Mouse (Mus musculus) right cerebral cortex, adult 2 months (tissue): Measurements from ENCODE around the gene Gm20388.
A peak's percentile ranks its signal among the peaks of the same experiment; 100 is the strongest.

Source experiments
- DNase-seq, 2 experiments: peaks; one replicate each; pipeline ENCODE4 v3.0.0; 2021 to 2022; ENCODE audit warnings: low spot score in 2 of 2

Gene Gm20388

DNA sequence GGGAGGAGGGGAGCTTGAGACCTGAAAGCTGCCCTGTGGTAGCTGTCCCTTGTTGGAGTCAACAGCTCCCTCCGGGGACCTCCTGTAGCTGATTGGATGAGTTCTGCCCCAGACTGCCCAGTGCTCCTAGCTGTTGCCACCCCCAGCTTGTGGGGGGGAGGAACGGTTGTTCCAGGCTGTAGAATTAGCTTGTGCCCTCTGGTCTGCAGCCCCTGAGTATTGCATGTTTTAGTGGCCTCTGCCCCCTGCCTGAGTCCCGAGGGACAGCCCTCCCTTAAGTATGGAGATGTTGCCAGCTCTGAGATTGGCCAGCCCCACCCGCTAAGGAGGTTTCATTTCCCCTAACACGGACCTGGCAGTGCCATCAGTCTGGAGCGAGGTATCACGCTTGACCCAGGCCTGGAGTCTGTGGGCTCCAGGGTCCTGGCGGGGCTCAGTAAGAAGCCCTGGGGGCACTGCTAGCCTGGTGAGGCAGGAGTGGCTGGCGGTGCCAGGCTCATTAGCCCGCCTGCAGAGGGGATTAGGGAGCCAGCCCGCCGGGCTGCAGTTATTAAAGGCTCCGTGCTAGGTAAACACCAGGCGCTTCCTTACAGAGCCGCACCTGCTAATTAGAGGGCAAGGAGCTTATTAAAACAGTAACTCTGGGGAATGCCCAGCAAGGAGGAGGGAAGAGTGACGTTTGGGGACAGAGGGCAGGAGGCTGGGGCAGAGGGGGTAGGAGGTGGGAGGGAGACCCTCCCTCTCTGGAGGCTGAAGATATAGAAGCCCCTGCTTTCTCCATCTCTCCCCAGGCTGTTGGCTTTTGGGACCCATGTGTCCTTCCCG is 424.8 kb downstream of the Gm20388 start:
- no peak for DNase-seq

DNA sequence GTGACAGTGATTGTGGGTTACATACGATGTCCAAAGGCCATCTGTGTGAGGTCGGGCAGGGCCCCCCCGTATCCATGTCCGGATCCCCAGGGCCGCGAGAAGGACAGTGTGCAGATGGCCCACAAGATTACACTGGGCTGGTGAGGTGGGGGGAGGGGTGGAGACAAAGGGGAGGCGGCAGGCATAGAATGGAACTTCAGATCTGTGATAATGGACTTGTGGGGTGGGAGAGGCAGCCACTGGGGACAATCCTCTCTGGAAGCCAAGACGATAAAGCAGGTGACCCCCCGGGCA is 425.4 kb downstream of the Gm20388 start:
- no peak for DNase-seq

DNA sequence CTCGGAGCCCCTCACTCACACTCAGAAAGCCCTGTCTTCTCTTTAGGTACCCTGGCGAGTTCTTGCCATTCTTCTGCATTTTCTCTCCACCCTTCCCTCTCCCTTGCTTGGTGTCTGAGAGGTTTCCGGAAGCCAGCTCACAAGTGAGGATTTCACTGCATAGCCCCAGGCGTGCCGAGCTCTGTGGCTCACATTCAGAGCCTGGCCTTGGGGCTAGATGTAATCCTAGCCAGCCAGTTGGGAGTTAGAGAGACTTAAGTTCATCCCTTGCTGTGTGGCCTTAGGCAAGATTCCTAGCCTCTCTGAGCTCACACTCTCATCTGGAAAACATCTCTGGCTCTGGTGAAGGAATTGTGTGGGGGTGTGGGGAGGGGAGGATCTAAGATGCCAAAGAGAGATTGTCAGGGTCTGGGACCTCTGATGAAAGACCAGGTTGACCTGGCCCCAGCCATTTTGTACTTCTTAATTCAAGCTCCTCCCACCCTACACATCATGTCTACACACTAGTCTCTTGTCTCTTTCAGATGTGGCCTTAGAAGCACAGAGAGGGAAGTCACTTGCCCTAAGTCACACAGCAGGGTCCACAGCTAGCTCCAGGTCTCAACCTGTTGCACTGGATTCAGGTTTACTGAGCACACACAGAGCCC is 426.4 kb downstream of the Gm20388 start:
- no peak for DNase-seq

DNA sequence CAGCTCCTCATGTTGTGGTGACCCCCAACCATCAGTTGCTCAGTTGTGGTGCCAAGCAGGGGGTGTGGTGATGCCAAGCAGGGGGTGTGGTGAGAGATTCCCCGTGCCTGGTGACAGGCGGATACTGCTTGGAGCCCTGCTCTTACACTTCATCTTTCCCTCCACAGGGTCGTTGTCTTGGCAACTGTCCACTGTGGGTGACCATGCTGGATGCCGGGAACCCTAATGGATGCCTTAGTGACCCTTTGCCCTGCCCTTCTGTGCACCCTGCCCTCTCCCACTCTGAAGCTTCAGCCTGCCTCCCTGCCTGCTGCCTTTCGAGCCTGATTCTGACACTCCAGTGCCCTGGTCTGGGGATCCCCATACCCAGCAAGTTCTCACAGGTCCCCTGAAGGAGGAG is 427.0 kb downstream of the Gm20388 start:
- no peak for DNase-seq

DNA sequence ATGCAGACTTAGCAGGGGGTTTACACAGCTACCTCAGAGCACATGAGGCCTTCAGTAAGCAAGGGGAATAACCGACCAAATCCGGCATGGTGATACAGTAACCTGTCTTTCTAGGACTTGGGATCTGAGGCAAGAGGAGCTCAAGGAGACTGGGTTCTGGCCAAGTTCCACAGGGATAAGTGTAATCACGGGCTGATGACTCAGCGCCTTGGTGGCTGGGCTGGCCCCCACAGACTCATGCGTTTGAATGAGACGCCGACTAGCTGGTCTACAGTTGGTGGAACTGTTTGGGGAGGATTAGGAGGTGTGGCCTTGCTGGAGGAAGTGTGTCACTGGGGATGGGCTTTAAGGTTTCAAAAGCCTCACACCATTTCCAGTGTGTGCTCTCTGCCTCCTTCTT is 428.0 kb downstream of the Gm20388 start:
- DNase-seq = no peak

DNA sequence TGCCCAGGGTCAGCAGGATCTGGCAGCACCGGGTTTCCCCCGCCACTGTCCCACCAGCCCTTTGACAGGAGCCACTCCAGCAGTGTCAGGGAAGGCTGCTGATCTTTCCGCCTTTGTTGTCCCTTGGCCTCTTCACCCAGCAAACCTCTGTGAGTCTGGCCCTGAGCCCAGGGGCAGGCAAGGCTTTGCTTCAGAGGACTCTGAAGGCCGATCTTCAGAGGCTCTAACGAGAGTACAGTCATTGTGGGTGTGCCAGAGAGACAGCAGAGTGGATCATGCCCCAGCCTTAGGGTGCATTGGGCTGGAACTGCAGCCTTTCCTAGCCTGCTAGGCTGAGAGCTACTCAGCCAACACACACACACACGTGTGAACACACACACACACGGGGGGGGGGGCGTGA is 429.1 kb downstream of the Gm20388 start:
- DNase-seq = no peak

DNA sequence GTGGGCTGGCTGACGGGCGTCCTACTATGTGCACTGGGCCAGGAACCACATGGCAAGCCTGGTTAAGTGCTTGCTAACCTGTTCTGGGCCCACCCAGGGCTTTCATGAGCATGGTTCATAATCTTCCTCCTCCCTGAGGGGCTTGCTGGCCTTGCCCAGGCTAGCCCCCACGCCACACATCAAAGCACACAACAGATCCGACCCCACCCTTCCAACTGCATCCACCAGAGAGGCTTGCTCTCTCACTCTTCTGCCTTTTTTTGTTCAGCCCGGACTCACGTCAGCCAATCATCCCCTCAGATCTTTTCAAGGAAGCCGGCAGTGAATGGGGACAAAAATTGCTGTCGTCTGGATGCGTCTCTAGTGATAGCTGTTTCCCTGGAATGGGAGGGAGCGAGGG is 430.5 kb downstream of the Gm20388 start:
- no peak for DNase-seq

DNA sequence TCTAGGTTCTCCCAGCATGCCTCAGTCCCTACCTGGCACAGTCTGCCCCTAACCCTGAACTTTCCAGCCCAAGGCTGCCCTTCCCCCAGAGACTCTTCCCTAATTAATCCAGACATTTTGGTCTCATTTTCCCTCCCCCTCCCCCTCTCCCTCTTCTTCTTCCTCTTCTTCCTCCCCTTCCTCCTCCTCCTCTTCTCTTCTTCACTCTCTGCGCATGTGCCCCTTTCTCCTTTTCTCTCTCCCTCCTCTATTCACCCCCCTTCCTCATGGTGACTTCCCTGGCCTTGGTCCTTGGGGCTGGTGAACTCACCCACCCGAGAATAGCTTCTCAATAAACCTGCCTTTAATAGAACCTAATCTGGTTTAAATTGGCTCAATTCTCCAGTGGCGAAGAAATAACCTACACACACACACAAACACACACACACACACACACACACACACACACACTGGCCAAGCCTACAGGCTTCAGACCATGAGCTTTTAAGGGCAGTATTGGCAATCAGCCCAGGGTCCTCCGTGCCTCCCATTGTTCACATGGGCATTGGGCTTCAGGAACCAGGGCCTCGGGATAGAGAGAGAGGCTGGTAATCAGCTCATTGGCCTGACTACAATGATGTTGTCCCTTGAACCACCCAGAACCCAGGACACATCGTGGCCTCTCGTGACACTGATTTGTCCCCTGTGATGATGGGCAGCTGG is 432.4 kb downstream of the Gm20388 start:
- no peak for DNase-seq

DNA sequence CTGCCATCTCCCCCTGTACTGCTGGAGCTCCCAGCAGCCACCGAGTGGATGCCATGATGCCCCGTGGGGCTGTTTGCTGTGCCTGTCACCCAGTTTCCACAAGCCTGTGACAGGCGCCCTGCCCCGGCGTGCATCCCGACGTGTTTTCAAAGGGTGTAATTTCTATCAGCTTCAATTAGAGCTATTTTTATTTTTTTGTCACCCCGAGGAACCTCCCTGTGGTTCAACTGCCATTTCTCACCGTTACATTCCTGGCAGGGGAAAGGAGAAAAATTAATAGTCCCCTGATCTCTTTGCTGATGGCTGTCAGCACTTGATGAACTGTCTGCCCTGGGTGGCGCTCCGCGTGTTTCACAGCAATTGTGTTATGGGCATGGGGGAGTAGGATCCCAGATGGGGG is 432.9 kb downstream of the Gm20388 start:
- no peak for DNase-seq

DNA sequence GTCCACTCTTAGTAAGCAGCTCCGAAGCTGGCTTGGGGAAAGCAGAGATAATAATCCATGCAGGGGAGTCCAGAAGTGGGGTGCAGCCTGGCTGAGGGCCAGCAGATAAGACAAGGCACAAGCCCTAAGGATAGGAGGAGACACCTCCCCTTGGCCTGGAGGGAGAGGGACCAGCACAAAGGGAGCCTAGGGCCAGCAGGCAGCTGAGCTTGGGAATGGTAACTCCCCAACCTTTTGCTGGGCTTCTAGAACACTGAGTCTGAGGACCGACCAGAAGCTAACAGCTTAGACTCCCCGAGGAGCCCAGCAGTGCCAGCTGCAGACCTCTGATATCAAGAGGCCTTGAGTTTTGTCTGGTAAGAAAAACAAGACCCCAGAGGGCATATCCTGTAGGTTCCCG is 433.5 kb downstream of the Gm20388 start:
- DNase-seq = no peak

DNA sequence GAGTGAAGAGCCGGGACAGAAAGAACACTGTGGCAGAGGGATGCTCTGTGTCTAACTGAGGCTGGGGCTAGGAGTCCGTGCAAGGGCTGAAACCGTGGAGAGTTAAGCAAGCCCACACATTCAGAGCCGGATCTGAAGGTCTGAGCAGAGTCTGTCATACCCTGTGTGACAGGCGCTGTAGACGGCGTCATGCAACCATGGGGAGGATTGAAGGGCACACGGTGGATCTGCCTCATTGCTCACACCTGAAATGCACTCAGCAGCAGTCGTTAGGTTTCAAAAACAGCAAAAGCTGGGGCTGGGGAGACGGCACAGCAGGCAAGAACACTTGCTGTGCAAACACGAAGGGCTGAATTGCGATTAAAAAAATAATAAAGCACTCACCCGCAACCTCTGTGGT is 433.9 kb downstream of the Gm20388 start:
- DNase-seq = no peak

DNA sequence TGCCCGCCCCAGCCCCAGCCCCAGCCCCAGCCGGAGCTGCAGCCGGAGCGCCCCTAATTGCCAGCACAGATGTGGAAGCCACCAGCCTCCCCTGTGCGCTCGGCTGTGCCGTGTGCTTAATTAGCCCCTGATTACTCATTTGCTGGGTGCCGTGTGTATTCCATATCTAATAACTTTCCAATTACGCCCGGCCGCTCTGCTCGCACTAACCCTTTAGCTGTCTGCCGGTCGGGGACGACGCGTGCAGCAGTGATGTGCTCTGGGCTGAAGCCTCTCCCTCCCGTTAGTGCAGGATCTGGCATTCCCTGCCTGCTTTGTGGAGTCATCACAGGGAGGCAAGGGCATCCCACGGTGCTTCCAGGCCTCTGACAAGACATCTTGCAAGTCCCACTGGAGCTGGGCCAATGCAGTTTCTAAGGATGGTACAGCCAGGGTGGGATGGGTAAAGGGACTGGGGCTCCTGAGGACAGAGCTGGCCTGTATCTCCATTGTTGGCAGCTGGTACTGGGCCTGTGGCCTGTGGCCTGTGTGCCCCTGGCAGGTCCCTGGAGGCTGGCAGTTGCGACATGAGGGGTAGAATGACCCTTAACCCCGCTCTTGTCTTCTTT is 437.2 kb downstream of the Gm20388 start:
- DNase-seq = no peak

DNA sequence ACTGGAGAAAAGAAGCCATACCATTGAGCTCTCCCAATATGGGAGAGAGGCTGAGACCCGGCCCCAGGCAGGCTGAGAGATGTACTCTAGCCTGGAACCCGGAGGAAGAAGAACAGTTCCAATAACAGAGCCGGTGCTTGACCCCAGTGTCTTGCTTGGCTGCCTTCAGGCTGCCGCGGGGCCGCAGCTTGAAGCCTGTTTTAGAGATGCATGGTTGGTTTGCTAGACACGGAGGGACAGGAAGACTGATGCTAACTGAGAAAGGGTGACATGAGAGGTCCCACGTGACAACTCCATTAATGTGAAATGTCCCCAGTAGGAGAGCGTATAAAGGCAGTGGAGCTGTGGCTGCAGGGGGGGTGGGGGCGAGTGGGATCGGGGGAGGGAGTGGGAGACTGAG is 438.3 kb downstream of the Gm20388 start:
- no peak for DNase-seq

DNA sequence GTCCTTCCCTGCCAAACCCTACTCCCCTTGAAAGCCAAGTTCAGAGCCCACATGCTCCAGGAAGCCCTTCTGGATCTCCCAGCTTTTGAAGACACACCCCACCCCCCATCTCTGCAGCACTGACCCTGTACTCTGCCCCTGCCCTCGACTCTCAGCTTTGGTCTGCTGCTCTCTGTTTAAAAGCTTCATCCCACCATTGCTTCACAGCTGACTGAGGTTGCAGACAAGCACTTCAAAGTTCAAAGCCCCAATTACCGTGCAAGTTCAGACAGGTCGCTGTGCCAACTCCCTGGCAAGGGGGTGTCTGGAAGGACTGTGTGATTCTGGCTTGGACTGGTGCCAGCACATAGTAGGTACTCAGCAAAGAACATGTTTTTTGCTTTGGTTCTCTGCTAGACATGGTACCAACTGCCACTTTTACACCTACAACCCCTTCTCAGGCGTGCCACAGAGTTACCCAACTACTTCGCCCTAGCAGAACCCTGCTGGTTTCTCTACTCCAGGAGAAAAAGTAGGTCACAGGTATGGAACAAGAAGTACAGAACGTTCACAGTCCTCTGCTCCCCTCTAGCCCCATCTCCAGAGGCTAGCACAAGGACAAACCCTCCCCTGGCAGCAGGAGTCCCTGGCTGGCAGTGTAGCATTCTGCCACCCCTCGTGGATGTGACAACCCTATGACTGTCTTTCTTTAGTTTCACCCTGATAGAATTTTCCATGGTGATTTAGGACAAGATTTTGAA is 440.9 kb downstream of the Gm20388 start:
- DNase-seq = no peak

DNA sequence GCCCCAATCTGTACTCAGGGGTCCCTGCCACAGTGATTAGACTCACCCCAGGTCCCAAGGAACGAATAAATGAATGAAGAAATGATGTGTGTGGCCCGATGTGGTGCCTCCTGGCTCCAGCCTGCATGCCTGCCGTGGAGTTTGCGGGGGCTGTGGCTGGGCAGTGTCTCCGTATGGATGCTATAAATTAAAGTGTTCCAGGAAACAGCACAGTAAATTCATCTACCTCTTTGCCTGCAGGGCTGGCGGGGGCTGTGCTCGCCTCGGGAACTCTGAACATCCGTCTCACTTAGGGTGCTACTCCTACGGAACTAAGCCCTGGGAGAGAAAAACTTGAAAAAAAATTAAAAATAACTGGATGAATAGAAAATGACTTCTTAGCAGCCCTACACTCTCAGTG is 441.5 kb downstream of the Gm20388 start:
- peak; percentile 85 to 86 for DNase-seq

DNA sequence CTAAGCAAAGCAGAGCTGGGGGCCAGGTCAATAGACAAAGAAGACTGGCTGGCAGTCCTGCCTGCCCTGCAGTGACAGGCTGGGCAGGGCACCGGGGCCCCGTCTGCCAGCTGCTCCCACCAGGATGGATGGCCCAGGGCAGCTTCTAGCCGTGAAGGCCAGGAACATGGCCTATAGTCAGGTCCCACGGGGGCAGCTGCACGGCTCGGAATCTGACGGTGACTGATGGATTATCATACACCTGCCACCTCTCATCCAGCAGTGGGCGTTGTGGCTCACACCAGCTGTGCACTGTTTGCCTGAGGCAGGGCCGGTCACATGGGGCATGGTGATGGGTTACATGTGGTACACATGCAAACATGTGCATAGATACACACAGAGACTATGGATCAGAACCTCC is 445.4 kb downstream of the Gm20388 start:
- no peak for DNase-seq

DNA sequence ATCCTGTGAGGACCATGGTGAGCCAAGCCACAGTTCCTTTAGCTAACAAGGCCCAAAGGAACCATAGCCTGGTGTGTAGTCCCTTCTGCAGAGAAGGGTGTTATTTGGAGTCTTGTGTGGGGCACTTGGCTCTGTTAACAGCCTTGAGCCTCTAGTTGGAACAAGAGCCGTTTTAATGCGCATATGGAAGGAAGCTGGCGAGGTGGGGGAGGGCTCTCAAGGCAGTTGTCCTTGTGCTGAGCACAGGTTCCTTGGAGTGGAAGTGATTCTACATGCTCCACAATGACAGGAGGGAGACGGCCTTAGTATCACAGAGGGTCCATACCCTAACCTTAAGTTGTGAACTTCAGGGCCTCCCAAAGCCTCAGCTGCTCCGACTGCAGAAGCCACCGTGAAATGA is 446.9 kb downstream of the Gm20388 start:
- no peak for DNase-seq

DNA sequence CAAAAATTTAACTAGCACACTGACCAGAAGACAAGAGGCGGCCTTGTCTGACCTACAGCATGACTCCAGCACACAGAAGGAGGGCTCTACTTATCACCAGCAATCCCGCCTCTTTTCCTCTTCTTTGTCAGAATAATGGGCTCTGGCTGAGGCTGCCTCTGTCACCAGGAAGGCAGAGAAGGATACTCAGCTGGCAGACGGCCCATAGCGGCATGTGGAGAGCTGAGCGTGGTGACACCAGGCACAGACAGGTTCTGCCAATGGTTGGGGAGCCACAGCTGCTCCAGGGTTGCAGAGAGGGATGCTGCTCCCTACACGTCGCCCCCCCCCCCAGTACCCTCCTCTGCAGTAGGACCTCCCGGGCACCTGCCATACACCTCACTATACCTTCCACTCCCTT is 450.7 kb downstream of the Gm20388 start:
- DNase-seq = peak; percentile 39 to 62

DNA sequence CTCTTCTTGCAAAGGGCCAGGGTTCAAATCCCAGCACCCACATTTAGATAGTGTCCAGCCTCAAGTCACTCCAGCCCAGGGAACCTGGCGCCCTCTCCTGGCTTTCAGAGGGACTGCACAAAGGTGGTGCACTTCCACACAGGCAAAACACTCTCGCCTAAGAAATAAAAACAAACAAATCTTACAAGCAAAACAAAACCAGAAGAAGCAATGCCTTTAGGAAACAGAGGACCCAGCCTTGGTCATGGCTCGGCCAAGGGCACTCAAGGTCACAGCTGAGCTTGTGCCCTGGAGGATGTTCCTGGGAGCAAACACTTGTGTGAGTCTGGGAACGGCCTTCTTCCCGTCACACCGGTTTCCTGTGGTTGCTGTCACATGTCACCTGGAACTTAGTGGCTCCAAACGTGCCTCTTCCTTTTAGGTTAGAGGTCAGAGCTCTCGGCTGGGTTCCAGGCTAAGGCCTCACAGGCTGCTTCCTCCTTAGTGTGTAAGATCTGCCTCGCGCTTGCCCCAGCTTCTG is 453.0 kb downstream of the Gm20388 start:
- no peak for DNase-seq

DNA sequence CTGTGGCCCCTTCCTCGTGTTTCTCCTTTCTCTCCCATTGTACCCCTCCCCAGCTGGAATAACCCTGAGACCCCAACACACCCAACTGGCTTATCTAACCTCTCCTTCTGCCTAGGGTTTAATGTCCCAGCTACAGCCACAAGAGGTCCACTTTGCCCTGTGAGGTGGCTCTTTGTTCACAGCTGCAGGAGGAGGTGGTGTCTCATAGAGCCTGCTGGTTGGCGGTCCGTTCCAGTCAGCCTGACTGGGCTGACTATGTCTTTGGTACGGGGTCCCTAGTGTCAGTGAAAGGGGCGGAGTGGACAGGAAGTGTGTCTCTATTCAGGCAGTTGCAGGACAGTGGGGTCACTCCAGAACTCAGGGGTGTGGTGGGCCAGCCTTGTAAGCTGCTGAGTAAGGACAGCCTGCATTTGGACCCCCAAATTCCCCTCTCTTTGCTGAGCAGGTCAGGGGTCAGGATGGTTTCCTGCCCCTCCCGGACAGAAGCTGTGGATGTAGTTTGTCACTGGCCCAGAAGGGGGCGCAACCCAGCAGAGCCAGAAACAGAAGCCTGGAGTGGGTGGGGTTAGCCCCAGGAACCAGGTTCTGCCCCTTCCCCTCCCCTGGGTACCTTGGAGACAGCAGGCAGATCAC is 453.6 kb downstream of the Gm20388 start:
- peak in 1 of 2 experiments; percentile 21 for DNase-seq

DNA sequence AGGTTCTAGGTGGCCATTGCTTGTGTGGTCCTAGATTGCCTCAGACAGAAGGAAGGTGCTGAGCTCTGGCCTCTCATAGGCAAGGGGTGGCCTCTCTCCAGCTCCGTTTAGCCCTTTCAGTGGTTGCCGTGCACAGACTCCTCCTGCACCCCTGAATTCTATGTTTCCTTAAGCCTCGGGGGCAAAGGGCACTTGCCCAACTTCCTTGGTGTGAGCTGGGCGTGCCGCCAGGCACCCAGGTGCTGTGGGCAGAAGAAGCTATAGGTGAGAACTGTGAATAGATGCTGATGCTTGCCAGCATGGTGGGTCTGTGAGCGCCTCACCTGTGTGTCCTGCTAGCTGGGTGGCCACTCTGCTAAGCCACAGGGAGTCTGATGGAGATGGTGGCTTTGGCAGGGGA is 456.2 kb downstream of the Gm20388 start:
- DNase-seq = no peak
